Mouse (Mus musculus) testis, adult 2 months (tissue): Measurements from ENCODE around the gene Papola. TPM values are rescaled to one million over a fixed set of nuclear protein-coding genes. Genes with fewer than 3 reads are reported as not detected.

Experiments
- H3K27ac ChIP-seq: fragments of 200-500 bp; 2 replicates; pipeline ENCODE4 v1.5.1; 2012; ENCODE audit warnings: low read depth, low read length; ENCODE audit not compliant: control insufficient read depth, insufficient read depth
- H3K27me3 ChIP-seq: fragments of 200-500 bp; 2 replicates; pipeline ENCODE4 v1.6.1; 2012; ENCODE audit warnings: mild to moderate bottlenecking, low read length, moderate library complexity; ENCODE audit not compliant: control insufficient read depth, insufficient read depth
- H3K36me3 ChIP-seq: fragments of 200-500 bp; 2 replicates; pipeline ENCODE4 v1.6.1; 2012; ENCODE audit warnings: mild to moderate bottlenecking, low read length; ENCODE audit not compliant: control insufficient read depth, insufficient read depth
- H3K4me1 ChIP-seq: fragments of 200-500 bp; 2 replicates; pipeline ENCODE4 v1.6.1; 2012; ENCODE audit warnings: low read length; ENCODE audit not compliant: control insufficient read depth, insufficient read depth
- H3K4me3 ChIP-seq: fragments of 200-500 bp; 2 replicates; pipeline ENCODE4 v1.5.1; 2012; ENCODE audit warnings: low read depth, mild to moderate bottlenecking, low read length, moderate library complexity, mixed read lengths; ENCODE audit not compliant: control insufficient read depth
- CTCF ChIP-seq: fragments of 200-500 bp; IDR thresholded peaks from 2 replicates; pipeline ENCODE4 v1.5.1; 2012; ENCODE audit warnings: low read depth, mild to moderate bottlenecking, inconsistent platforms, low read length, moderate library complexity; ENCODE audit not compliant: control insufficient read depth, insufficient read depth, insufficient replicate concordance
- POLR2A ChIP-seq: fragments of 200-500 bp; IDR thresholded peaks from 2 replicates; pipeline ENCODE4 v1.6.1; 2012; ENCODE audit warnings: low read depth, mild to moderate bottlenecking, inconsistent platforms, low read length, moderate library complexity; ENCODE audit not compliant: control insufficient read depth
- polyA plus RNA-seq: library from polyadenylated mRNA; depleted of rRNA; stranded (reverse); fragments of >200 nt; gene quantifications from 2 replicates; pipeline ENCODE4 v1.2.3, GENCODE M21; 2012; rRNA removed

Gene Papola
- 70.6 and 104 TPM in 2 replicates for polyA plus RNA-seq

- peaks cover 8% of the 10 kb centered on the region for H3K4me1 ChIP-seq
- peak within 1 kb of the TSS; percentile 98 for H3K27ac ChIP-seq
- peak within 1 kb of the TSS; percentile 100 for H3K4me3 ChIP-seq
- TF ChIP-seq CTCF (no peak), POLR2A (peak; percentile 78)
- H3K36me3 ChIP-seq: no peaks in the 10 kb centered on the region
- H3K27me3 ChIP-seq: no peaks in the 10 kb centered on the region
Measured at GRCm38 (mm10) chr12:105784196-105784999, at the start of gene Papola. TSS of gene Papola (plus strand) at chr12:105784694.

GRCm38 (mm10) chr12:105735226-105735888 lies 49.1 kb upstream of the Papola start:
- TF ChIP-seq POLR2A: no peak
- no peak for TF ChIP-seq CTCF
- H3K36me3 ChIP-seq: peaks cover 1% of the 10 kb centered on the region; the same call in 1 of the 2 replicates
- 0 out of 2 replicates have a peak, but pooled peaks cover 2% of the 10 kb centered on the region for H3K4me1 ChIP-seq
- no peaks in the 10 kb centered on the region for H3K27me3 ChIP-seq
- H3K4me3 ChIP-seq: no peak overlapping the region
- H3K27ac ChIP-seq: no peak overlapping the region

DNA sequence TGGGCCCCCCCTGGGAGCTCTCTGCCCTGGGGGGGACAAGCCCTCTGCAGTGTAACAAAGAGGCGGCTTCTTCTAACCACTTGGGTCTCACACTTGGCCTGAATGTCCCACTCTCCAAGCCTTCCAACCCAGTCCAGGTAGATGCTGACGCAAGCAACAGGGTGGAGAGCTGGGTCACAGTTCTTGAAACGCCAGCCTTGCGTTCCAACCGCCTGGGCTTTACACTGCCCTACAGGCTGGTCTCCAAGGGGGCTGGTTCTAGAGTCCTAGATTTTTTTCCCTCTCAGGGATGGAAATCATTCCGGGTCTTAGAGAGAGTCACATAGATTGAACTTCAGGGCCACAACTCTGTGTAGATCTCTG lies 48.6 kb upstream of the Papola start:
- peaks cover 1% of the 10 kb centered on the region; the same call in 1 of the 2 replicates for H3K36me3 ChIP-seq
- TF ChIP-seq POLR2A (no peak), CTCF (no peak)
- no peak overlapping the region for H3K27ac ChIP-seq
- H3K4me3 ChIP-seq: no peak overlapping the region
- no peaks in the 10 kb centered on the region for H3K27me3 ChIP-seq
- 0 out of 2 replicates have a peak, but pooled peaks cover 2% of the 10 kb centered on the region for H3K4me1 ChIP-seq

DNA sequence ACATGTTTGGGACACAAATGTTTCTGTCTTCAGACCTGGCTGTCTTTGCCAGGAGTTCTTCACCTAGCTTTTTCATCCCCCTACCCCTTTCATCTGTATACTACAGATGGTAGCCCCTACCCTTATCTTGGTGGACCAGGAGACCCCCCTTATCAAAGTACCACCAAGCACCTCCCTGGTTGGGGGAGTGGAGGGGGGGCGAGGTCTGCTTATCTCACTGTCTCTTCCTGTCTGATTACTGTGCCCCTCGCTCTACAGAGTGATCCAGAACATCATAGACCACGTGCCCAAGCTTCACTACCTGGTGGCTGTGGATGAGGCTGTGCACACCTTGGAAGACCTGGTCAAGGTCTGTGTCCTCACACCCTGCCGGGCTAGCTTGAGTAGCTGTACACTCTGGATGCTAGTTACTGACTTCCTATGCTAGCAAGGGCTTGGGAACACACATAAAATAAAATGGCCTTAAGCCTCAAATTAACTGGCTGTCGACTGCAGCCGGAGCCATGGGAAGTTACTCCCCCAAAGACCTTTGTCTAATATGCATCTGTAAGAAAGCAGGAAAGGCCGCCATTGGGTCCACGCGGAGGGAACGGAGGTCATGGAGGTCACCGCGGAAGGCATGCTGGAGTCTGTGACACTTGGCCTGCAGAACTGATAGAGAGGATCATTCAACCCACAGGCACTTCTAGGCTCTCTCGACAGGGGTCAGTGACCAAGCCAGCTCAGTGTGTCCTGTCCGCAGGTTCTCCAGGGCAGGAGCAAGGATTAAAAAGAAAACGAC lies 46.0 kb upstream of the Papola start:
- Histone ChIP-seq H3K27me3 (no peaks in the 10 kb centered on the region), H3K4me1 (peaks cover 2% of the 10 kb centered on the region; the same call in 1 of the 2 replicates), H3K27ac (no peak overlapping the region), H3K4me3 (no peak overlapping the region), H3K36me3 (peaks cover 1% of the 10 kb centered on the region; the same call in 1 of the 2 replicates)
- TF ChIP-seq CTCF: no peak
- no peak for TF ChIP-seq POLR2A

GRCm38 (mm10) chr12:105739656-105740055 lies 44.8 kb upstream of the Papola start:
- Histone ChIP-seq H3K36me3 (peaks cover 1% of the 10 kb centered on the region; the same call in 1 of the 2 replicates), H3K27me3 (no peaks in the 10 kb centered on the region), H3K27ac (no peak overlapping the region), H3K4me1 (no peaks in the 10 kb centered on the region; the same call in 1 of the 2 replicates), H3K4me3 (no peak overlapping the region)
- no peak for TF ChIP-seq CTCF

DNA sequence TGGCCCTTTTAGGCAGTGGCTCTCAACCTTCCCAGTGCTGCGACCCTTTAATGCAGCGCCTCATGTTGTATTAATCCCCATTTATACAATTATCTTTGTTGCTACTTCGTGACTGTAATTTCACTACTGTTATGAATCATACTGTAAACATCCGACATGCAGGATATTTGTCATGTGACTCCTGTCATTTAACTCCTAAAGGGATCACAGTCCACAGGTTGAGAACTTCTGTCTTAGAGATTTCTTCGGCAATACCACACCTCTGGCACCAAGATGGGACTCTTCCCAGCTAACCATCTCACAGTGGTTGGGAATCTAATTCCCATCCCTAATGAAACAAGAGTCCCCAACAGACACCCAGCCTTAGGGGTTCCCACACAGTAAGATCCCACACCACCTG lies 36.4 kb upstream of the Papola start:
- Histone ChIP-seq H3K36me3 (no peaks in the 10 kb centered on the region), H3K27me3 (no peaks in the 10 kb centered on the region), H3K4me1 (no peaks in the 10 kb centered on the region), H3K4me3 (no peak overlapping the region), H3K27ac (no peak overlapping the region)
- no peak for TF ChIP-seq CTCF

- Histone ChIP-seq H3K27ac (no peak overlapping the region), H3K4me1 (no peaks in the 10 kb centered on the region), H3K4me3 (no peak overlapping the region), H3K27me3 (no peaks in the 10 kb centered on the region), H3K36me3 (no peaks in the 10 kb centered on the region)
- no peak for TF ChIP-seq CTCF
- no peak for TF ChIP-seq POLR2A
Measured at GRCm38 (mm10) chr12:105753813-105754212, 30.7 kb upstream of the Papola start.
